Mouse (Mus musculus) liver, embryonic 12.5 days (tissue): ENCODE results near the gene Gria2. TPM values are rescaled to one million over a fixed set of nuclear protein-coding genes. Genes with fewer than 3 reads are reported as not detected.

Experiments
- ATAC-seq: fragments of 200-750 bp; cut with Nextera tagmentation; 2 replicates; pipeline ENCODE4 v1.8.0; 2017; ENCODE audit warnings: moderate number of reproducible peaks, mild to moderate bottlenecking, moderate library complexity
- H3K27ac ChIP-seq: fragments of 300-500 bp; sonication (generic); 2 replicates; pipeline ENCODE4 v1.5.1; 2016; ENCODE audit warnings: mild to moderate bottlenecking
- H3K27me3 ChIP-seq: fragments of 300-500 bp; sonication (generic); replicated peaks from 2 replicates; pipeline ENCODE4 v1.6.1; 2016; ENCODE audit warnings: mild to moderate bottlenecking, moderate library complexity
- H3K36me3 ChIP-seq: fragments of 300-500 bp; sonication (generic); 2 replicates; pipeline ENCODE4 v1.6.1; 2016; ENCODE audit warnings: mild to moderate bottlenecking, moderate library complexity
- H3K4me1 ChIP-seq: fragments of 300-500 bp; sonication (generic); 2 replicates; pipeline ENCODE4 v1.6.1; 2016
- H3K4me2 ChIP-seq: fragments of 300-500 bp; sonication (generic); 2 replicates; pipeline ENCODE4 v1.6.1; 2016; ENCODE audit warnings: mild to moderate bottlenecking, moderate library complexity
- H3K4me3 ChIP-seq: fragments of 300-500 bp; sonication (generic); 2 replicates; pipeline ENCODE4 v1.5.1; 2016; ENCODE audit warnings: mild to moderate bottlenecking, moderate library complexity
- H3K9ac ChIP-seq: fragments of 300-500 bp; sonication (generic); 2 replicates; pipeline ENCODE4 v1.6.1; 2016; ENCODE audit warnings: mild to moderate bottlenecking, moderate library complexity
- H3K9me3 ChIP-seq: fragments of 300-500 bp; sonication (generic); replicated peaks from 2 replicates; pipeline ENCODE4 v1.6.1; 2016; ENCODE audit warnings: mild to moderate bottlenecking, moderate library complexity
- WGBS: fragments of 180-500 bp; shearing (Covaris S2); methylation state at CpG from one replicate; pipeline ENCODE4 v1.1.7; 2016; ENCODE audit not compliant: insufficient replicate concordance; 5-methylcytosine and 5-hydroxymethylcytosine counted together
- microRNA-seq: library from miRNA; unstranded; fragments of <30 nt; microRNA quantifications from one replicate; pipeline ENCODE4, GENCODE M21; 2017
- polyA plus RNA-seq: library from polyadenylated mRNA; unstranded; fragments of >200 nt; fragmentation: Nextera tagmentation; extraction: Ambion mirVana; gene quantifications from 2 replicates; pipeline ENCODE4 v1.2.1, GENCODE M21; 2016

Gria2 gene
- polyA plus RNA-seq, 1 experiment from 2014 or later: not detected

DNA sequence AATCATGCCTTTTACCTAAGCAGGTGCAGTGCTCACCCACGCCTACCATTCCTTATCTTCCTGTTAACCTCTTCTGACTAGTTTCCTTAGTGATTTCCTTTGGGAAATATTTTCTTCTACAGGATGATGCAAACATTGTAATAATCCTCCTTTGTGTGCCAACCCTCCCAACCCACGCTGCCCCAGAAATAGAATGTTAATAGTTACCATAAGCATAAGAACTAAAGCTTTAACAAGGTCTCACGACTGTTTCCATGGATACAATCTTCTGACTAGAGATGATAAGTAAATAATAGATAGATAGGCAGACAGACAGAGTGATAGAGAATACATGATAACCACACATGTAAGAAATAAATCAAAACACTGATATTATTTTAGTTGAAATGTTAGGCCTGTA lies 140.8 kb downstream of the Gria2 start:
- H3K27me3 ChIP-seq: no peaks in the 10 kb centered on the region
- no peaks in the 10 kb centered on the region for H3K36me3 ChIP-seq
- H3K4me2 ChIP-seq: no peak overlapping the region
- H3K9ac ChIP-seq: no peak overlapping the region
- no peaks in the 10 kb centered on the region for H3K9me3 ChIP-seq
- no peaks in the 10 kb centered on the region for H3K4me1 ChIP-seq
- H3K4me3 ChIP-seq: no peak overlapping the region
- no peak for ATAC-seq
- H3K27ac ChIP-seq: no peak overlapping the region
- WGBS: 47% methylated on average over 3 of the region's 3 CpGs

DNA sequence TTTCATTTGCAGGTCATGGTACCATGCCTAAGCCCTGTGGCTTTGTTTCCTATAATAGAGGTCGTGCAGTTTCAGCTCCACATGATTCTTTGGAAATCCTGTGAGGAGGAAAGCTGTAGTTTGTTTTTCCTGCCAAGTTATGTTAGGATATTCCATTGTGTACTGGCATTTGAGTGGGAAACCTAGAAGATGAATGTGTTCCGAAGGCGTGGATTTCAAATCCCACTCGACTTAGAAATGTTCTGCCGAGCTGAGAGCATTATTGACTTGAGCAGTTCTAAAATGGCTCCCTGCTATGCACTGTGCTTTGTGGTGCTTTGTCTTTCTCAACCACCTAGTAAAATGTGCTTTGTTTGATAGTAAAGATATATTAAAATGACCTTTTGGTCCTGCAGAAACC lies 150.4 kb downstream of the Gria2 start:
- ATAC-seq: no peak
- H3K27ac ChIP-seq: no peak overlapping the region
- H3K9ac ChIP-seq: no peak overlapping the region
- H3K36me3 ChIP-seq: no peaks in the 10 kb centered on the region
- no peak overlapping the region for H3K4me3 ChIP-seq
- no peaks in the 10 kb centered on the region for H3K4me1 ChIP-seq
- WGBS: 79% methylated on average over 5 of the region's 5 CpGs
- no peaks in the 10 kb centered on the region for H3K9me3 ChIP-seq
- H3K27me3 ChIP-seq: no peaks in the 10 kb centered on the region
- no peak overlapping the region for H3K4me2 ChIP-seq

Small RNA genes within 50 kb of the gene (microRNA-seq; reads per million reads assigned to microRNA genes)
- not detected for gene Gm25749

Other genes with a start within 250 kb of the Gria2 start
- gene Glrb, start 110.8 kb upstream of the Gria2 start, polyA plus RNA-seq: 0.75 and 1.3 TPM in 2 replicates
- gene Pdgfc, start 233.6 kb upstream of the Gria2 start, polyA plus RNA-seq: 2.8 and 2.9 TPM in 2 replicates